Mouse (Mus musculus): Measurements from ENCODE around the gene Med1. TPM values are rescaled to one million over a fixed set of nuclear protein-coding genes. Genes with fewer than 3 reads are reported as not detected.
"Not testable (repeated sequence)": the region's sequence is repeated elsewhere in the genome, so short reads cannot be mapped to it uniquely, and the experiment has no call there.

The Med1 gene
- 10 to 100 TPM; 52.1 to 52.2 TPM for total RNA-seq (2021)

GRCm38 (mm10) chr11:98192901-98193805, at the start of gene Med1:
Gene Med1 (minus strand): TSS chr11:98193293.
- intact Hi-C loops (cut with DNase I): no loop called here
- DNase-seq: peak; percentile 92

- intact Hi-C loops (cut with DNase I): loop anchor here (2.0 kb wide), 1 partner anchor 70 kb away; no protein-coding TSS in a partner anchor
Measured at GRCm38 (mm10) chr11:98238995-98239394, 45.9 kb upstream of the Med1 start.

GRCm38 (mm10) chr11:98238416-98238815, 45.3 kb upstream of the Med1 start:
- no peak for DNase-seq
- intact Hi-C loops (cut with DNase I): loop anchor here (2.0 kb wide), 1 partner anchor 70 kb away; no protein-coding TSS in a partner anchor

More at GRCm38 (mm10) chr11:98238995-98239394, 45.9 kb upstream of the Med1 start:
- DNase-seq: no peak

GRCm38 (mm10) chr11:98226349-98226748, 33.3 kb upstream of the Med1 start:
- intact Hi-C loops (cut with DNase I): loop anchor here (10.0 kb wide), 1 partner anchor 122 kb away; no protein-coding TSS in a partner anchor
- no peak for DNase-seq

GRCm38 (mm10) chr11:98213311-98213710, 20.2 kb upstream of the Med1 start:
- no peak for DNase-seq
- intact Hi-C loops (cut with DNase I): no loop called here

- DNase-seq; intact Hi-C loops (cut with DNase I): not testable (repeated sequence)
Measured at GRCm38 (mm10) chr11:98209661-98210060, 16.6 kb upstream of the Med1 start.

GRCm38 (mm10) chr11:98206281-98206680, 13.2 kb upstream of the Med1 start:
- DNase-seq; intact Hi-C loops (cut with DNase I): not testable (repeated sequence)

- DNase-seq: no peak
- intact Hi-C loops (cut with DNase I): no loop called here
Measured at GRCm38 (mm10) chr11:98205463-98205862, 12.4 kb upstream of the Med1 start.

- intact Hi-C loops (cut with DNase I): no loop called here
Measured at GRCm38 (mm10) chr11:98203931-98204421, 10.9 kb upstream of the Med1 start.

GRCm38 (mm10) chr11:98203351-98203911, 10.3 kb upstream of the Med1 start:
- DNase-seq: no peak
- intact Hi-C loops (cut with DNase I): no loop called here

More at GRCm38 (mm10) chr11:98203931-98204421, 10.9 kb upstream of the Med1 start:
- DNase-seq: no peak

GRCm38 (mm10) chr11:98202641-98203350, 9.7 kb upstream of the Med1 start, which contains the start of gene Cdk12:
Gene Cdk12 (plus strand): TSS chr11:98203059.
- peak; percentile 97 for DNase-seq
- intact Hi-C loops (cut with DNase I): no loop called here

- intact Hi-C loops (cut with DNase I): no loop called here
- DNase-seq: peak; percentile 7
Measured at GRCm38 (mm10) chr11:98201791-98202640, 8.9 kb upstream of the Med1 start.

- intact Hi-C loops (cut with DNase I): no loop called here
- DNase-seq: no peak
Measured at GRCm38 (mm10) chr11:98190820-98191219, 2.3 kb downstream of the Med1 start.

- DNase-seq: no peak
- intact Hi-C loops (cut with DNase I): no loop called here
Measured at GRCm38 (mm10) chr11:98187640-98188395, 5.3 kb downstream of the Med1 start.

- DNase-seq; intact Hi-C loops (cut with DNase I): not testable (repeated sequence)
Measured at GRCm38 (mm10) chr11:98182149-98182548, 10.9 kb downstream of the Med1 start.

GRCm38 (mm10) chr11:98168400-98168799, 24.7 kb downstream of the Med1 start:
- intact Hi-C loops (cut with DNase I): loop anchor here (2.0 kb wide), 1 partner anchor 70 kb away; no protein-coding TSS in a partner anchor
- DNase-seq: no peak

- intact Hi-C loops (cut with DNase I): no loop called here
- DNase-seq: no peak
Measured at GRCm38 (mm10) chr11:98155094-98155493, 38.0 kb downstream of the Med1 start.

GRCm38 (mm10) chr11:98150625-98151156, 42.4 kb downstream of the Med1 start:
- DNase-seq: no peak
- intact Hi-C loops (cut with DNase I): no loop called here

Measured in left cerebral cortex, postnatal 4 days (tissue).